Mouse (Mus musculus) stomach, postnatal 0 days (tissue): ENCODE measurements around the gene Efcab7.

Source experiments
- CTCF ChIP-seq: IDR thresholded peaks from 2 replicates; pipeline ENCODE4 v1.5.1; 2016; ENCODE audit warnings: antibody characterized with exemption, low read depth, mild to moderate bottlenecking, moderate library complexity
- EP300 ChIP-seq: optimal IDR thresholded peaks from 2 replicates; pipeline ENCODE3; 2016; ENCODE audit warnings: antibody characterized with exemption

GRCm38 (mm10) chr4:99929149-99929612 is 100.2 kb downstream of the Efcab7 start, which contains the start of gene Pgm1:
- TF ChIP-seq EP300 (no peak), CTCF (no peak)
